Mouse (Mus musculus) spleen, adult 2 months (tissue): Measurements from ENCODE around the gene Stx2. TPM values are rescaled to one million over a fixed set of nuclear protein-coding genes. Genes with fewer than 3 reads are reported as not detected.

Source experiments
- DNase-seq, 2 experiments: peaks; one replicate each; pipeline versions ENCODE4 v3.0.0 to v3.0.0-alpha.2; 2012 to 2021; ENCODE audit warnings: low spot score in 2 of 2, low read depth in 1 of 2
- H3K27ac ChIP-seq: fragments of 200-500 bp; 2 replicates; pipeline ENCODE4 v1.5.1; 2012; ENCODE audit warnings: low read length, inconsistent platforms; ENCODE audit not compliant: insufficient read depth
- H3K27me3 ChIP-seq: fragments of 200-500 bp; 2 replicates; pipeline ENCODE4 v1.6.1; 2012; ENCODE audit warnings: mild to moderate bottlenecking, moderate library complexity, low read length, inconsistent platforms; ENCODE audit not compliant: control insufficient read depth, insufficient read depth
- H3K36me3 ChIP-seq: fragments of 200-500 bp; 2 replicates; pipeline ENCODE4 v1.6.1; 2012; ENCODE audit warnings: mild to moderate bottlenecking, low read length, inconsistent platforms; ENCODE audit not compliant: control insufficient read depth, insufficient read depth
- H3K4me1 ChIP-seq: fragments of 200-500 bp; 2 replicates; pipeline ENCODE4 v1.6.1; 2011; ENCODE audit warnings: inconsistent platforms; ENCODE audit not compliant: control insufficient read depth, insufficient read depth, insufficient read length
- H3K4me3 ChIP-seq: fragments of 200-500 bp; 2 replicates; pipeline ENCODE4 v1.5.1; 2011; ENCODE audit warnings: mild to moderate bottlenecking, inconsistent platforms; ENCODE audit not compliant: insufficient read depth, insufficient read length; ENCODE audit errors: extremely low read depth
- CTCF ChIP-seq: fragments of 200-500 bp; IDR thresholded peaks from 2 replicates; pipeline ENCODE4 v1.5.1; 2011; ENCODE audit warnings: mild to moderate bottlenecking, inconsistent platforms; ENCODE audit not compliant: insufficient read depth, insufficient read length, insufficient replicate concordance; ENCODE audit errors: extremely low read depth
- POLR2A ChIP-seq: fragments of 200-500 bp; IDR thresholded peaks from 2 replicates; pipeline ENCODE4 v1.6.1; 2011; ENCODE audit warnings: low read depth, low read length, inconsistent platforms
- WGBS: fragments of 180-500 bp; shearing (Covaris S2); methylation state at CpG from one replicate; pipeline ENCODE4 v1.1.7; 2018; 5-methylcytosine and 5-hydroxymethylcytosine counted together
- polyA plus RNA-seq: library from polyadenylated mRNA; depleted of rRNA; stranded (reverse); fragments of >200 nt; gene quantifications from 2 replicates; pipeline ENCODE4 v1.2.3, GENCODE M21; 2012; rRNA removed

Gene Stx2
- 27.3 and 27.7 TPM in 2 replicates for polyA plus RNA-seq

DNA sequence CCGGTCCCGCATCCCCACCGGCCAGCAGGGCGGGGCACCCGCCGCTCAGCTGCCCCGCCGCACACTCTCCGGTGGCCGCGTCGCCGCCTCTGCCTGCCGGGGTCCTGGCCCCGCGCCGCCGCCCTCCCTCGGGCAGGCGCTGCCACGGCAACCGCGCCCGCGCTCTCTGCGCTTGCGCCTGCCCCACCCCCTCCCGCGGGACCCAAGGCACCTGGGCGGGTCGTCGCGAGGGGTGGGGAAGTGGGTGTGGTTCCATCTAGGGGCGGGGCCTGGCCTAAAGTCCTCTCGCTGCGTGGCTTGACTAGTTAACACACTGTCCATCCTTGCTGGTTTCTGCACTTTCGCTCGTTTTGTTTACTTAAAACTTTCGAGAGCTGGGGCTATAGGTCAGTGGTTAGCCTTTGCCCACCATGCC, at the start of gene Stx2:
Gene Stx2 (minus strand): TSS at position 163 of the 415 bp plus-strand sequence.
- Histone ChIP-seq H3K4me1 (peaks cover 5% of the 10 kb centered on the region; the same call in 1 of the 2 replicates), H3K27ac (peak within 1 kb of the TSS; percentile 39; the same call in 1 of the 2 replicates)
- TF ChIP-seq CTCF (no peak), POLR2A (no peak; the same call in 1 of the 2 replicates)

DNA sequence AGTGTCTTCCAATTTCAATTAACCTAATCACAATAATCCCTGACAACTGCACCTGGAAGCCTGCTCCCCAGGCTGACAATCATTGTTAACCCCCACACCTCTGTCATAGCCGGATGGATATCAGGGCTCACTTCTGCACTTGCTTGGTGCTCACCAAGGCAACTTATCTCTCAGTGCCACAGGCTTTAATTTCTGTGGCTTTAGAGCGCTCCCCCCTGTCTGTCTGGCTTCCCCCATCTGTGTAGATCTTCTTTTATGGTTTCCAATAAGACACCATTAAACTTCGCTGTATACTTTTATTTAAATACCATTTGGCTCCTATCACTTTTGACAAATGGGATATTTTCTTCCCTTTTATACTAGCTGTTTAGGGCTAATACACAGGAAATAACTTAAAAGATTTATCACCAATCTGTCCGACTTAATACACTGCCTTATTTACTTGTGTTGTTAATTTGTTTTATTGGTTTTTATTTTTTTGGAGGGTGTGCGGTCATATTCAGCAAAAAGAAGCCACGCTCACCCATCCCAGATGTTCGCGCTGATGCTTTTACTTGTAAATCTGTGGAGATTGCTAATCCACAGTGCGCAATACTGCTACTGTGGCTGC, 46.4 kb upstream of the Stx2 start:
- DNase-seq, result no peak
- H3K27me3 ChIP-seq, result no peaks in the 10 kb centered on the region
- TF ChIP-seq POLR2A (no peak), CTCF (no peak)
- no peak overlapping the region for H3K27ac ChIP-seq
- 80% methylated on average over 9 of the region's 9 CpGs for WGBS
- no peaks in the 10 kb centered on the region for H3K4me1 ChIP-seq
- H3K36me3 ChIP-seq, result no peaks in the 10 kb centered on the region
- H3K4me3 ChIP-seq, result no peak overlapping the region

More for the DNA sequence above, at the start of gene Stx2:
- 4% methylated on average over 39 of the region's 39 CpGs for WGBS
- H3K36me3 ChIP-seq, result no peaks in the 10 kb centered on the region
- H3K4me3 ChIP-seq, result peak within 1 kb of the TSS; percentile 71
- H3K27me3 ChIP-seq, result no peaks in the 10 kb centered on the region
- peak; percentile 65 to 90 for DNase-seq

DNA sequence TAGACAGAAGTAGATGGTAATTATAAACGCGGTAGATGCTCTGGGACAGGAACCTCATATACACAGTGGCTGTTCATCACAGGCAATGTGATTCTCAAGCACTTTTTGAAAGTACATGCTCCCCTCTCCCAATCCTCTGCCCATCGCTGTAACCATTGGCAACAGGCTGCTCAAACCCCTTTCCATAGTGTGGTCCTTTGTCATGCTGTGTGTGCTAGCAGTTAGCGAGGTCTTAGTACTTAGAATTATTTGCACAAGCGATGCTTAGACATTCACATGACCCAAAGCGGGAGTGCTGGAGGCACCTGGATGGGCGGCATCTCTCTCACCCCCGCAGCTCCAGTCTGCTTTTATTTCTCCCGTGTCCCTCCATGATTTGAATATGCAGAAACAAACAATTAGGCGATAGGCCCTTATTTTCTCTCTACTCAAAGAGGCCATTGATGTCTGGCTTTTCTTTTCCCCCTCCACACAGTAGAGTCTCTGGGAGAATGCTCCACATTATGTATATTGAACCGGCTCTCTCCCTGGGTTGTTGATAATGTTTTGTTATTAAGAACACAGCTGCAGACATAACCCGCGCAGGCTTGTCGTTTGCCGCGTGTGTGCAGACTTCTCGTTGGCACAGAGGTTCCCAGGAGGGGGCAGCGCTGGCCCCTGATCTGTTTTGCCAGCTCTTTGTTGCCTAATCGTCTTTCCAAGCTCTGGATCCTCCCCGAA, 44.4 kb upstream of the Stx2 start:
- Histone ChIP-seq H3K36me3 (no peaks in the 10 kb centered on the region), H3K4me3 (no peak overlapping the region), H3K27ac (no peak overlapping the region), H3K27me3 (no peaks in the 10 kb centered on the region), H3K4me1 (no peaks in the 10 kb centered on the region)
- WGBS, result 57% methylated on average over 20 of the region's 20 CpGs
- no peak for DNase-seq
- no peak for TF ChIP-seq CTCF
- TF ChIP-seq POLR2A, result no peak

DNA sequence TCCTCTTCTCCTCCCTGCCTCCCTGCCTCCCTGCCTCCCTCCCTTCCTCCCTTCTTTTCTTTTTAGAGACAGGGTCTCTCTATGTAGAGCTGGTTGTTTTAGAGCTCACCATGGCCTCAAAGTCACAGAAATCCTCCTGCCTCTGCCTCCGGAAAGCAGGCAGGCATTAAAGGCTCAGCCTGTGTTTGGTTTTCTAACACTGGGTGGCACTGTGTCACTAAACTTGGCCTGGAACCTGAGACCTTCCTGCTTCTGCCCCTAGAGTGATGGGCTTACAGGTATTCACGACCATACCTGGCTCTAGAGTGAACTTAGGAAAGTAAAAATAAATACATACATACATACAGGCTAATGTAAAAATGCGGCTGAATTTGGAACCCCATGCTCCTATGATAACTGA, 43.5 kb upstream of the Stx2 start:
- WGBS, result 71% methylated on average over 3 of the region's 3 CpGs
- no peak overlapping the region for H3K4me3 ChIP-seq
- no peak for DNase-seq
- H3K4me1 ChIP-seq, result no peaks in the 10 kb centered on the region
- no peaks in the 10 kb centered on the region for H3K36me3 ChIP-seq
- H3K27me3 ChIP-seq, result no peaks in the 10 kb centered on the region
- H3K27ac ChIP-seq, result no peak overlapping the region
- no peak for TF ChIP-seq CTCF
- no peak for TF ChIP-seq POLR2A

DNA sequence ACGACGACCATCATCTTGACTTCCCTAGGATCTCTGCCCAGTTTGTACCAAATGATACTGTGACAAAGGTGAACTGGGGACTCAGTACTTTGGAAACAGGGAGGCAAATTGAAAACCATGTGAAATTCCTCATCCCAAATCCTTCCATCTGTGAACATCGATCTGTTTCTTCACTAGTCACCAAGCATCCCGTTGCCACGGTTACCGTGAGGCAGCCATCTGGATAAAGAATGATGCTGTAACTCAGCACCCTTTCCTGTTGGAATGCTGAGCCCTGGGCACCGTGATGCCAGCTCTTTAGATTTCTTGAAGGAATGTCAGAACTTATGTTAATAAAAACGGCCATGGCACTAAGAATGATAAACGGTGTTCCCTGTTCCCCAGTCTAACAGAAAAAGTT, 41.0 kb upstream of the Stx2 start:
- no peak for DNase-seq
- Histone ChIP-seq H3K27ac (no peak overlapping the region), H3K4me3 (no peak overlapping the region), H3K36me3 (no peaks in the 10 kb centered on the region), H3K27me3 (no peaks in the 10 kb centered on the region), H3K4me1 (no peaks in the 10 kb centered on the region)
- 87% methylated on average over 9 of the region's 9 CpGs for WGBS
- TF ChIP-seq POLR2A (no peak), CTCF (no peak)

DNA sequence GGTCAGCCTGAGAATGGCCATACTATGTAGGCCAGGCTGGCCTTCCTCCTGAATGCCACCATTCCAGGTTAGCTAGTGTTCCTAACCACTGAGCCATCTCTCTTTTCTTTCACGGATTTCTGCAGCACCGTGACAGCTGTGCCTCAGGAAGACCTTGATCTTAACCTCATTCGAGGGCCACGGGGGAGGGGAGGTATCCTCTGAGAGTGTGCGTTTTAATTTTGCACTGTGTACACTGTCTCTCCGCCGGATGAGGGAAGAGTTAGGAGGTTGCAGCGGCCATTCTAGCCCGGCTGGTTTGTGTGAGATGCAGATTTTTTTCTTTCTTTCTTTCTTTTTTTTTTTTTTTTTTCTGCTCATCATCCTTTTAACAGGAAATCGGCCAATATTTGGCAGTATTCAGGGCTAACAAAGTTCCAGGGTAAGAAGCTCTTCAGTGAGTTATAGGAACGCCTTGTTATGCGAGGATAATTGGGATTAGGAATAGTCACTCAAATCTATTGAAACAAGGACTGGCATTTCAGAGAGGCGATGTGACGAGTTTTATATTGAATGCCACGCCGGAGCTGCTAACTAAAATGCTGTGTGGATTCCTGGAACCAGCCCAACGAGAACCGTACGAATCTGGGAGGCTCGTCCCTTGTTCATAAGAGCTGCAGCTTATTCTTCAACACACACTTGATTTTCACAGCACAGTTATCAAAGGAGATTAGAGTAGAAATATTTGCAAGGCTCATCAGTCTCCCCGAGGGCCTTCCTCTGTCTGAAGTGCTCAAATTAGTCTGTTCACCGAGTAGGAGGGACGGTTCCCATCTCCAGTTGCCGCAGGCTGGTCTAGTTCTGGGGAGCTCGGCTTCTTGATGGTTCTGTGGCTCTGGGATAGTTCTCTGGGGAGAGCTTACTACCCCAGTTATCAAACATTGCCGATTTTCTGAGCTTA, 37.5 kb upstream of the Stx2 start:
- H3K4me3 ChIP-seq, result no peak overlapping the region
- H3K27me3 ChIP-seq, result no peaks in the 10 kb centered on the region
- WGBS, result 77% methylated on average over 26 of the region's 26 CpGs
- no peak for DNase-seq
- no peaks in the 10 kb centered on the region for H3K36me3 ChIP-seq
- no peak for TF ChIP-seq POLR2A
- no peak for TF ChIP-seq CTCF
- H3K27ac ChIP-seq, result no peak overlapping the region
- H3K4me1 ChIP-seq, result no peaks in the 10 kb centered on the region

DNA sequence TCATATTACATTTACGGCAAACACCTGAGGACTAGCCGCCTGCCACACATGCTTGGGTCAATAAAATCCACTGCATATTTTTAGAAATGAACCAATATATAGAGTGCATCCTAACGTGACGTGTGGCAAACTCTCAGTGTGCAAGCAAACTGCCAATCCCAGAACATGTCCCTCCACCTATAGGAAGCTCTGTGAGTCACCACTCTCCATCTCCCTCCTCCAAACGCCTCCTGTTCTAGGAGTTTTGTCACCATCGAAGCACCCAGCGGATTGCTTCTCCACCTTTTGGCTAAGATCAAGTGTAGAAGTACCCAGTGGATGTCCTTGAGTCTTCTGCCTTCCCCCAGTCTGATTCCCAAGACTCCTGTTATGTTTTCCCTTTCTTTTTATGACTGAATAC, 29.4 kb upstream of the Stx2 start:
- whole genome bisulfite sequencing, result 90% methylated on average over 7 of the region's 7 CpGs
- Histone ChIP-seq H3K27ac (no peak overlapping the region), H3K4me3 (no peak overlapping the region), H3K27me3 (no peaks in the 10 kb centered on the region), H3K4me1 (no peaks in the 10 kb centered on the region), H3K36me3 (no peaks in the 10 kb centered on the region)
- TF ChIP-seq POLR2A (no peak), CTCF (no peak)
- DNase-seq, result no peak
